Mouse (Mus musculus): ENCODE data around the gene Gm28168.
"Not testable (repeated sequence)": the region's sequence is repeated elsewhere in the genome, so short reads cannot be mapped to it uniquely, and the experiment has no call there.

DNA sequence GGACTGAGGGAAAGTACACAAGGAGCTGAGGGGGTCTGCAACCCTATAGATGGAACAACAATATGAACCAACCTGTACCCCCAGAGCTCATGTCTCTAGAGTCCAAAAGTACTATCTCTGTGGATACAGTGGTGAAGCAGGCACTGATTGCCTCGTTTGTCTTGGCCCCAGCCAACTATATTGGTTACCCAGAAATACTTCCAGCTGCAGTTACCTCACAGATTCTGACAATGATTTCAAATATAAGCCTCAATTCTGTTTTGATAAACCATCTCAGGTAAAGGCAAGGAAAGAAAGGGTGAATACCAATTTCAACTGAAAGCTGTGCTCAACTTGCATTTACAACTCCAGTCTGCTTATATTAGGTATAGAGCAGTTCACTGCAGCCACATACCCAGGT lies at the start of gene Gm28168:
- TF ChIP-seq GATA1, TAL1 (IDR thresholded peaks at IDR 0.05; ENCODE audit: low read length): not testable (repeated sequence)
